Mouse (Mus musculus) lung, adult 2 months (tissue): ENCODE results near the gene Ubn1. TPM values are rescaled to one million over a fixed set of nuclear protein-coding genes. Genes with fewer than 3 reads are reported as not detected.

Experiments
- DNase-seq: peaks from one replicate; pipeline ENCODE4 v3.0.0; 2022
- H3K4me1 ChIP-seq: fragments of 200-500 bp; 2 replicates; pipeline ENCODE4 v1.6.1; 2011; ENCODE audit warnings: low read length; ENCODE audit not compliant: control insufficient read depth, insufficient read depth
- H3K4me3 ChIP-seq: fragments of 200-500 bp; replicated peaks from 2 replicates; pipeline ENCODE3; 2011; ENCODE audit warnings: low read depth, mild to moderate bottlenecking, control low read depth, low read length; ENCODE audit errors: extremely low read depth
- CTCF ChIP-seq: fragments of 200-500 bp; IDR thresholded peaks from 2 replicates; pipeline ENCODE4 v1.5.1; 2011; ENCODE audit warnings: mild to moderate bottlenecking, low read length, control low read depth; ENCODE audit not compliant: insufficient read depth
- POLR2A ChIP-seq: fragments of 200-500 bp; IDR thresholded peaks from 2 replicates; pipeline ENCODE4 v1.6.1; 2011; ENCODE audit warnings: low read depth, mild to moderate bottlenecking, control low read depth, low read length, borderline replicate concordance; ENCODE audit errors: extremely low read depth
- WGBS: fragments of 180-500 bp; shearing (Covaris S2); methylation state at CpG from one replicate; pipeline ENCODE4 v1.1.7; 2018; 5-methylcytosine and 5-hydroxymethylcytosine counted together
- polyA plus RNA-seq: library from polyadenylated mRNA; depleted of rRNA; stranded (reverse); fragments of >200 nt; gene quantifications from 2 replicates; pipeline ENCODE4 v1.2.3, GENCODE M21; 2012

The Ubn1 gene
- polyA plus RNA-seq, 1 experiment = 46.2 TPM

DNA sequence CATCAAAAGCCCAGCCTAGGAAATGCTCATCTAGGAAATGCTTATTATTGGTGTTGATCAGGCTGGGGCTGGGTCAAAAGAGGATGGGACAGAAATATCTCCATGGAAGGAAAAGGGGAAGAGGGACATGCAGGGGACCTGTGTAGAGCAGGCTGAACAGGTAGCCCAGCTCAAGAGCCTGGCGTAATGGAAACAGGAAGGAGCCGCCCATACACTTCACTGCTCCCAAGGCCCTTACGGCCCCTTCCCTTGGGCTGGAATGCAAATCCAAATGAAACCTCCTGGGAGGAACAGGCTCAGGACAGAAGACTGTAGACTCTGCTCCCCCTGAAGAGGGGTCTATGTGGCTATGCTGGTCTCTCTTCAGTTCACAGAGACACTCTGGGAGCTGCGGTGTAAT is 35.3 kb upstream of the Ubn1 start:
- no peak for TF ChIP-seq CTCF
- no peak for TF ChIP-seq POLR2A
- peak; percentile 17 for DNase-seq
- 66% methylated on average over 4 of the region's 4 CpGs for WGBS
- Histone ChIP-seq H3K4me3 (no peak overlapping the region), H3K4me1 (peaks cover 10% of the 10 kb centered on the region)

DNA sequence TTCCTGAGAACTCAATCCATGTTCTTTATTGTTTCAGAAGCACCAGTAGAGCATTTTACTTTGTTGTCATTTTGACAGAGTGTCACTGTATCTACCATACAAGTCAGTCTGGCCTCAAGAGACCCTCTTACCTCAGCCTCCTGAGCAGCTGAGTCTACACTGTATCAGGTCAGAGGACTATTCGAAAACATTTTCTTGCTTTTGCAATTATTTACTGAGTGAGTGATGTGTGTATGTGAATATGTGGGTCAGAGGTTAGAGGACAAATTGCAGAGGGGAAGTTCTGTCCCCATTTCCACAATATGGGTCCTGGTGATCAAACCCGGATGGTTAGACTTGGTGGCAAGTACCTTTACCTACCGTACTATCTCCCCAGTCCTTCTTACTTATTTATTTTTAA is 25.8 kb upstream of the Ubn1 start:
- TF ChIP-seq POLR2A (no peak), CTCF (no peak)

GRCm38 (mm10) chr16:5029847-5030246 is 20.0 kb upstream of the Ubn1 start:
- H3K4me3 ChIP-seq = no peak overlapping the region
- no peaks in the 10 kb centered on the region for H3K4me1 ChIP-seq
- DNase-seq = peak; percentile 32
- 34% methylated on average over 2 of the region's 2 CpGs for WGBS
- TF ChIP-seq CTCF = no peak
- TF ChIP-seq POLR2A = no peak

More for the DNA sequence above, 25.8 kb upstream of the Ubn1 start:
- no peak overlapping the region for H3K4me3 ChIP-seq
- H3K4me1 ChIP-seq = no peaks in the 10 kb centered on the region
- WGBS = 84% methylated on average over 3 of the region's 3 CpGs
- no peak for DNase-seq

DNA sequence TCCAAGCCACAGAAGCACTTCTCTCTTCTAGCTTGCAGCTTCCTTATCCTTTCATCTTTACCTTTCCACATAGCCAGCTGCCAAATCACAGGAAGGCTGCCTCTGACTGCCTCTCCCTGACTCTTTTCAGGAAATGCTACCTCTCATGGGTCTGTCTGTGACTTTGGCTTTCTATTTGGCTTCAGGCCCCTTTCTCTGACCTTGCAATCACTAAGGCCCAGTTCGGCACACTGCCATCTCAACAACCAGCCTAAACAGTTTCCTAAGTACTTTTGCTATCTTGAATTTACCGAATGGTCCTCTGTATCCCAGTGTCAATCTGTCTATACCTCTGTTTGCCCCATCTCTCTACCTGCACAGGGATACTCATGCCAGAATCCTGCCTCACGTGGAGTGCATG is 14.3 kb upstream of the Ubn1 start:
- 89% methylated on average over 3 of the region's 3 CpGs for WGBS

GRCm38 (mm10) chr16:5036649-5037234 is 13.1 kb upstream of the Ubn1 start:
- DNase-seq = no peak
- 65% methylated on average over 5 of the region's 5 CpGs for WGBS
- Histone ChIP-seq H3K4me3 (no peak overlapping the region), H3K4me1 (peaks cover 3% of the 10 kb centered on the region)
- TF ChIP-seq POLR2A (no peak), CTCF (no peak)

More for the DNA sequence above, 14.3 kb upstream of the Ubn1 start:
- H3K4me3 ChIP-seq = no peak overlapping the region
- no peak for DNase-seq
- TF ChIP-seq CTCF (no peak), POLR2A (no peak)
- peaks cover 3% of the 10 kb centered on the region for H3K4me1 ChIP-seq

DNA sequence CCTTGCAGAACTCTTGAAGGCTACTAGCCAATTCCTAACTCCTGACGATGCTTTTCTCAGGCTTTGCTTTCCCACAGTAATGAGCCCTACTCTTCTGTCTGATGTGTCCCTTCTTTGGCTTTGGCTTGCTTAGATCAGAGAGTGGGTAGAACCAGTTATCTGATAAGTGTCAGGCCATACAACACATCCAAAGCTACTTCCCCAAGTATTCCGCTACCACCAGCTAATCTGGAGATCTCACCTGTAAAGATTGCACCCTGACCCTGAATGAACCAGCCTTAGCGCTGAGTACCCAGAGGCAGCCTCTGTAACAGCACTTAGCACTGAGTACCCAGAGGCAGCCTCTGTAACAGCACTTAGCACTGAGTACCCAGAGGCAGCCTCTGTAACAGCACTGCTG is 4.5 kb upstream of the Ubn1 start:
- Histone ChIP-seq H3K4me3 (no peak overlapping the region), H3K4me1 (peaks cover 10% of the 10 kb centered on the region)
- DNase-seq = no peak
- no peak for TF ChIP-seq POLR2A
- no peak for TF ChIP-seq CTCF
- 84% methylated on average over 3 of the region's 3 CpGs for WGBS

DNA sequence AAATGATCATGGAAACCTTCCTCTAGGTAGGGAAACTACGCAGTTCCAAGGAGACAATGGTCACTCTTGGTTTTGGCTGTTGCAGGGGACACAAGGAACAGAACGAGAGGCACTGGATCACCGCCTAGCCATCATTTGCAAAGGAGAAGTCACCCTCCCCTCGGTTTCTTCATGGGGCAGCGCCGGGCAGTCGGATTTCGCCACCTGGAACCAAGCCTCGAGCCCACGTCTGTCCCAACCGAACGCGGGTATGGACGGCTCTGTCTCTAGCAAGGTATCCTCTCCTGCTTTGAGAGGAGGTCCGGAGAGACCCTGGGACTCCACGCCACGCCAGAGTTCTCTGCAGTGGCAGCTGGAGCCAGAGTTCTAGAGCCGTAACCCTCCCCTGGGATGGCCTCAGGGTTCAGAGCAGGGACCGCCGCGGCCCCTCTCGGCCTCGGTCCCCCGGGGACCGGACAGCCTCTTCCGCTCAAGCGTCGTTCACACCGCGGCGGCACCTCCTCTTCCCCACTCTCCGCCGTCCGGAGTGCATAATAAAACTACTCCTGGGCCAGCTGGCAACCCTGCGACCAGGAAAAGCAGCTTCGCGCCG is 579 bp upstream of the Ubn1 start:
- DNase-seq = no peak
- peak overlapping the region; percentile 97 for H3K4me3 ChIP-seq
- under 1% methylated on average over 38 of the region's 38 CpGs for WGBS
- TF ChIP-seq POLR2A (no peak), CTCF (no peak)
- peaks cover 19% of the 10 kb centered on the region for H3K4me1 ChIP-seq

DNA sequence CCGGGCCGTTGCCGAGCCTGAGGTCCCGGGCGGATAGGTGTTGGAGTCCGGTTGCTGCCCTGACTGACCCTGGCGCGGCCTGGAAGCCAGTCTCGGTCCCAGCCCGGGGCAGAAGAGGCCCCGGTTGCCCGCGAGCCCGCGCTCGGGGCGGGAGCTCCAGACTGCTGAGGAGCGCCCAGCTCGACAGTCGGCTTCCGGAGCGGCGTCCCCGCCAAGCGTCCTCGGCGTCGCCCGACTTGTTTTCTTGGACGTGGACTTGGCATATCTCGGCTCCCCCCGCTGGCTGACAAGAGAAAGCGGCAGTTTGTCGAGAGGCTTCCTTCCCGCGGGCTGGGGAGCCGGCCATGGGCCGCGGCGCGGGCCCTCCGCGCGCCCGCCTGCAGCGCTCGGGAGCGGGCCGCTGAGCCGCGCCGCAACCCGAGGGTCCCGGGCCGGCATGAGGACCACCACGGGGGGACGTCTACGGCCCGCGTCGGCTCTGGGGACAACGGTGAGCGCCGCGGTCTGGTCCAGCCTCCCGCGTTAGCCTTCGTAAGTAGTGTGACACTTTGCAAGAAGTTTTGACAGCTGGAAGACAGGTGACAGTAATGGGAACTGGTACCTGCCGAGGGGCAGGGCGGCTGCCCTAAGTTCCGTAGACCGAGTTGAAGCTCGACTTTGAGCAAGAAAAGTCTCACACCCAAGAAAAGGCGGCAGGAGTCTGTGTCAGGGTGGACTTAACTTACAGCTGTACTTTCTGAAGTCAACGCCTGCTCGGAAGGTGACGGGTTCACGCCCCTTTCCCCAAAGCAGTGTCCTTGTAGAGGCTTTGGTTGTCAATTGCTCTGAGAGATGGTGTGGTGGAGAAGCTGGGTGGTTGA is 624 bp downstream of the Ubn1 start:
- under 1% methylated on average over 78 of the region's 78 CpGs for WGBS
- Histone ChIP-seq H3K4me3 (peak overlapping the region; percentile 70), H3K4me1 (peaks cover 18% of the 10 kb centered on the region)
- TF ChIP-seq CTCF = 0 out of 2 replicates have a peak, but pooled peaks have one; percentile 8
- no peak; the same call in 1 of the 2 replicates for TF ChIP-seq POLR2A
- peak; percentile 81 for DNase-seq

DNA sequence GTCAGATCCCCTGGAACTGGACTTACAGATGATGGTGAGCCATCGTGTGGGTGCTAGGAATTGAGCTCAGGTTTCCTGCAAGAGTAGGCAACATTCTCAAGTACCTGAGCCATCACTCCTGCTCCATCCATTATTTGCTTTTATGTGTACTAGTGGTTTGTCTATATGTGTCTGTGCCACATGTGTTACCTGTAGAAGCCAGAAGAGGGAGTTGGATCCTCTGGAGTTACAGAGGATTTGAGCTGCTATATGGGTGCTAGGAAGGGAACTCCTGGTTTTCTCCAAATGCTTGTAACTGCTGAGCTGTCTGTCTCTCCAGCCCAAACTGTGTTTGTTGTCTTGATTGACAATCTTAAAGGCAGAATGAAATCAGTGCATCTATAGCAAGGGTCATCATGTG is 8.3 kb downstream of the Ubn1 start:
- WGBS = 86% methylated on average over 1 of the region's 1 CpGs
- no peak for TF ChIP-seq POLR2A
- Histone ChIP-seq H3K4me1 (peaks cover 2% of the 10 kb centered on the region), H3K4me3 (no peak overlapping the region)
- DNase-seq = no peak
